Mouse (Mus musculus): ENCODE measurements at regions not wholly inside any gene's neighbourhood (a gene's known extent, or its start where the extent isn't known, plus 50 kb on each side); places are given as distances from the start of the nearest gene placed in this dataset.

- no peak for DNase-seq
Measured at GRCm38 (mm10) chr7:117127728-117128127, 253.1 kb upstream of the Xylt1 start.

- no peak for DNase-seq
Measured at GRCm38 (mm10) chr7:117134869-117135268, 245.9 kb upstream of the Xylt1 start.

GRCm38 (mm10) chr7:117138681-117139080, 242.1 kb upstream of the Xylt1 start:
- DNase-seq: no peak

GRCm38 (mm10) chr7:117139245-117139970, 241.4 kb upstream of the Xylt1 start:
- peak in 1 of 2 experiments; percentile 44 for DNase-seq

GRCm38 (mm10) chr7:117139971-117140247, 240.9 kb upstream of the Xylt1 start:
- DNase-seq: no peak

GRCm38 (mm10) chr7:117146809-117147208, 234.0 kb upstream of the Xylt1 start:
- DNase-seq: no peak

- DNase-seq: no peak
Measured at GRCm38 (mm10) chr7:117150355-117150754, 230.4 kb upstream of the Xylt1 start.

GRCm38 (mm10) chr7:117153826-117154550, 226.8 kb upstream of the Xylt1 start:
- DNase-seq: no peak

GRCm38 (mm10) chr7:117161193-117161908, 219.4 kb upstream of the Xylt1 start:
- no peak for DNase-seq

GRCm38 (mm10) chr7:117174811-117175422, 205.9 kb upstream of the Xylt1 start:
- no peak for DNase-seq

GRCm38 (mm10) chr7:117184011-117184410, 196.8 kb upstream of the Xylt1 start:
- DNase-seq: no peak

GRCm38 (mm10) chr7:117185891-117186290, 194.9 kb upstream of the Xylt1 start:
- DNase-seq: no peak

GRCm38 (mm10) chr7:117196611-117197010, 184.2 kb upstream of the Xylt1 start:
- no peak for DNase-seq

- no peak for DNase-seq
Measured at GRCm38 (mm10) chr7:117226294-117226693, 154.5 kb upstream of the Xylt1 start.

GRCm38 (mm10) chr7:117229619-117230018, 151.2 kb upstream of the Xylt1 start:
- DNase-seq: no peak

GRCm38 (mm10) chr7:117256819-117257218, 124.0 kb upstream of the Xylt1 start:
- DNase-seq: no peak

- no peak for DNase-seq
Measured at GRCm38 (mm10) chr7:117258557-117258956, 122.2 kb upstream of the Xylt1 start.

GRCm38 (mm10) chr7:117259151-117259550, 121.6 kb upstream of the Xylt1 start:
- no peak for DNase-seq

GRCm38 (mm10) chr7:117259674-117260294, 121.0 kb upstream of the Xylt1 start:
- DNase-seq: no peak

GRCm38 (mm10) chr7:117260596-117260995, 120.2 kb upstream of the Xylt1 start:
- no peak for DNase-seq

- no peak for DNase-seq
Measured at GRCm38 (mm10) chr7:117263126-117263525, 117.7 kb upstream of the Xylt1 start.

GRCm38 (mm10) chr7:117264341-117264740, 116.4 kb upstream of the Xylt1 start:
- DNase-seq: peak in 1 of 2 experiments; percentile 7

GRCm38 (mm10) chr7:117268096-117268495, 112.7 kb upstream of the Xylt1 start:
- no peak for DNase-seq

All from lung, adult 18-20 months (tissue).